Mouse (Mus musculus): Measurements from ENCODE around the gene Lrrc8d. TPM values are rescaled to one million over a fixed set of nuclear protein-coding genes. Genes with fewer than 3 reads are reported as not detected.
A peak's percentile ranks its signal among the peaks of the same experiment; 100 is the strongest.
"Not testable (repeated sequence)": the region's sequence is repeated elsewhere in the genome, so short reads cannot be mapped to it uniquely, and the experiment has no call there.

Gene Lrrc8d
- total and polyA plus RNA-seq, 3 experiments: 11.4 to 258 (median 21.9) TPM

DNA sequence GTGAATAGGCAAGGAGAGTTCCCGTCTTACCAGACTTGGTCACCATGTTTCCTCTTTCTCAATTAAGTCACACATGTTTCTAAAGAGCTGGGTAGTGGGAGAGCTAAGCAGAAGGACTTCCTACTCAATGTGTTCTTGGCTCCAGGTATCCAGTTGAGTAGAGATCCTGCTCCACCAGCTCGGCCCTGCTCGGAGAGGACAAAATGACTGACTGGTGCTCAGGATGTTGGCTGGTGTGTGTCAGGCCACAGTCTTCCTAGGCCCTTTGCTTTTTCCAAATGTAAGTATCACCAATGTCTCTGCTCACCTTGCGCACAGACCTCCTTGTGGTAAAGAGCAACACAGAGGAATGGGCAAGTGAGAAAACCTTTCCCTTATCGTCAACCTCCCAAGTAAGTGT lies 161.8 kb downstream of the Lrrc8d start:
- no peaks in the 10 kb centered on the region for H3K79me2 ChIP-seq (ENCODE audit: control insufficient read depth, insufficient read depth, low read length, poor library complexity)
- H3K4me1 ChIP-seq (ENCODE audit: control insufficient read depth in 1 of 2, insufficient read depth in 2 of 2, low read length in 2 of 2): peaks cover 0 to 4% of the 10 kb centered on the region in 2 experiments; a peak in 1 of 4 replicates
- no peak overlapping the region for H3K9ac ChIP-seq (ENCODE audit: control insufficient read depth, low read depth, low read length, poor library complexity, severe bottlenecking)
- H3K9me3 ChIP-seq (replicated peaks; ENCODE audit: insufficient read depth, low read length): no peaks in the 10 kb centered on the region
- H3K36me3 ChIP-seq (ENCODE audit: control insufficient read depth in 1 of 2, insufficient read depth in 2 of 2, low read length in 2 of 2): peaks cover 0 to 4% of the 10 kb centered on the region in 2 experiments; a peak in 2 of 4 replicates
- H3K27ac ChIP-seq (ENCODE audit: control insufficient read depth, low read depth, low read length): no peak overlapping the region
- no peak for DNase-seq (ENCODE audit: low read depth, low spot score)
- H3K27me3 ChIP-seq (ENCODE audit: control insufficient read depth in 1 of 2, insufficient read depth in 2 of 2, low read length in 2 of 2): no peaks in the 10 kb centered on the region
- TF ChIP-seq HCFC1 (IDR thresholded peaks at IDR 0.05; ENCODE audit: low read depth, low read length): no peak
- no peak for TF ChIP-seq ZC3H11A (IDR thresholded peaks at IDR 0.05; ENCODE audit: low read depth, low read length)
- TF ChIP-seq ZNF384 (IDR thresholded peaks at IDR 0.05; ENCODE audit: low read depth, low read length): no peak
- no peak for TF ChIP-seq MYC (IDR thresholded peaks at IDR 0.05; ENCODE audit: low read depth, low read length)
- no peak for TF ChIP-seq ZKSCAN1 (IDR thresholded peaks at IDR 0.05; ENCODE audit: low read depth, low read length)
- no peak for TF ChIP-seq NELFE (IDR thresholded peaks at IDR 0.05; ENCODE audit: low read depth, low read length)
- TF ChIP-seq GATA1 (IDR thresholded peaks at IDR 0.05; ENCODE audit: low read depth, low read length): no peak
- no peak for TF ChIP-seq ELF1 (IDR thresholded peaks at IDR 0.05; ENCODE audit: low read depth, low read length)
- no peak for TF ChIP-seq MAFK (IDR thresholded peaks at IDR 0.05; ENCODE audit: borderline replicate concordance, low read depth, low read length)
- H3K4me3 ChIP-seq (ENCODE audit: control insufficient read depth in 1 of 2, insufficient read depth in 1 of 2, low read depth in 2 of 2, low read length in 2 of 2): no peak overlapping the region

DNA sequence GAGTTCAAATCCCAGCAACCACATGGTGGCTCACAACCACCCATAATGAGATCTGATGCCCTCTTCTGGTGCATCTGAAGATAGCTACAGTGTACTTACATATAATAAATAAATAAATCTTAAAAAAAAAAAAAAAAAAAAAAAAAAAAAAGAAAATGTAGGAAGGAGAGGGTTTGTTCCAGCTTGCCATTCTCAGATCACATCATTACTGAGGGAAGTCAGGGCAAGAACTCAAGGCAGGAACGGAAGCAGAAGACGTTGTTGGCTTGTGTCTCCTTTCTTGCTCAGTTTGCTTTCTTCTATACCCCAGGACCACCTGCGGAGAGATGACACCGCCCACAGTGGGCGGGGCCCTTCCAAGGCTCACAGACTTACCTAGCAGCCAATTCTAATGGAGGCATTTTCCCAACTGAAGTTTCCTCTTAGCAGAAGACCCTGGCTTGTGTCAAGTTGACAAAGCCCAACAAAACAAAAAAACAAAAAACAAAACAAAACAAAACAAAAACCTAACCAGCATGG lies 165.4 kb downstream of the Lrrc8d start:
- not testable (repeated sequence) for H3K79me2 ChIP-seq (ENCODE audit: control insufficient read depth, insufficient read depth, low read length, poor library complexity); H3K4me3 ChIP-seq (ENCODE audit: control insufficient read depth in 1 of 2, insufficient read depth in 1 of 2, low read depth in 2 of 2, low read length in 2 of 2); H3K9me3 ChIP-seq (replicated peaks; ENCODE audit: insufficient read depth, low read length); H3K36me3 ChIP-seq (ENCODE audit: control insufficient read depth in 1 of 2, insufficient read depth in 2 of 2, low read length in 2 of 2); H3K27ac ChIP-seq (ENCODE audit: control insufficient read depth, low read depth, low read length); H3K4me1 ChIP-seq (ENCODE audit: control insufficient read depth in 1 of 2, insufficient read depth in 2 of 2, low read length in 2 of 2); DNase-seq (ENCODE audit: low read depth, low spot score); H3K27me3 ChIP-seq (ENCODE audit: control insufficient read depth in 1 of 2, insufficient read depth in 2 of 2, low read length in 2 of 2); H3K9ac ChIP-seq (ENCODE audit: control insufficient read depth, low read depth, low read length, poor library complexity, severe bottlenecking)

DNA sequence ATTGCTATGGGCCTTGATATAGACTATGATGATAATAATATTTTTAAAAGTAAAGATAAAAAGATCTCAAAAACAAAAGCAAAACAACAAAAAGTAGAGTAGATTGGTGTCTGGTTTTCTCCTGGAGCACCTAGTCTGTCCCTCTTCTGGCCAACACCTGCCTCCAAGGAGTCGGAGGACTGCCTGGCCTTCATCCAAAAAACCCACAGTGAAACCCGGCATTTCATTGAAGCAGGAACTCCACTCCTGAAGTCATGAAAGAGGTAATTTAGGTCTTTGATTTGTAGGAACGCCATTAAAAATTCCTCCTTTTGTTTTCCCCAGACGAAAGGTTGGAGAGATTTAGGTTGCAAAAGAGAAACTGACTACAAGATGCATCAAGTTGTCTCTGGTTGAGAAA lies 167.7 kb downstream of the Lrrc8d start:
- TF ChIP-seq JUND (IDR thresholded peaks at IDR 0.05; ENCODE audit: low read depth, low read length): no peak
- no peak for TF ChIP-seq RAD21 (IDR thresholded peaks at IDR 0.05; ENCODE audit: low read depth, low read length)
- no peak for TF ChIP-seq MXI1 (IDR thresholded peaks at IDR 0.05; ENCODE audit: low read depth, low read length)
- no peak for TF ChIP-seq GABPA (IDR thresholded peaks at IDR 0.05; ENCODE audit: low read depth, low read length)
- no peak for TF ChIP-seq USF2 (IDR thresholded peaks at IDR 0.05; ENCODE audit: borderline replicate concordance in 1 of 2, insufficient read depth in 1 of 2, low read depth in 1 of 2, low read length in 2 of 2)
- no peak for TF ChIP-seq NRF1 (IDR thresholded peaks at IDR 0.05; ENCODE audit: insufficient read depth, low read depth, low read length, poor library complexity, severe bottlenecking)
- no peak overlapping the region for H3K9ac ChIP-seq (ENCODE audit: control insufficient read depth, low read depth, low read length, poor library complexity, severe bottlenecking)
- no peaks in the 10 kb centered on the region for H3K9me3 ChIP-seq (replicated peaks; ENCODE audit: insufficient read depth, low read length)
- DNase-seq (ENCODE audit: low read depth, low spot score): no peak
- peaks cover 0 to 7% of the 10 kb centered on the region in 2 experiments; a peak in 2 of 4 replicates for H3K4me1 ChIP-seq (ENCODE audit: control insufficient read depth in 1 of 2, insufficient read depth in 2 of 2, low read length in 2 of 2)
- H3K27me3 ChIP-seq (ENCODE audit: control insufficient read depth in 1 of 2, insufficient read depth in 2 of 2, low read length in 2 of 2): no peaks in the 10 kb centered on the region
- H3K4me3 ChIP-seq (ENCODE audit: control insufficient read depth in 1 of 2, insufficient read depth in 1 of 2, low read depth in 2 of 2, low read length in 2 of 2): peak overlapping the region in 1 of 2 experiments; percentile 42; a peak in 2 of 4 replicates
- H3K36me3 ChIP-seq (ENCODE audit: control insufficient read depth in 1 of 2, insufficient read depth in 2 of 2, low read length in 2 of 2): peaks cover 0 to 4% of the 10 kb centered on the region in 2 experiments; a peak in 2 of 4 replicates
- no peaks in the 10 kb centered on the region for H3K79me2 ChIP-seq (ENCODE audit: control insufficient read depth, insufficient read depth, low read length, poor library complexity)
- H3K27ac ChIP-seq (ENCODE audit: control insufficient read depth, low read depth, low read length): no peak overlapping the region

All from MEL (cell line).